Mouse (Mus musculus): ENCODE measurements around the gene Gm44579. TPM values are rescaled to one million over a fixed set of nuclear protein-coding genes. Genes with fewer than 3 reads are reported as not detected.

Gene Gm44579
- total RNA-seq (2021), result not detected

DNA sequence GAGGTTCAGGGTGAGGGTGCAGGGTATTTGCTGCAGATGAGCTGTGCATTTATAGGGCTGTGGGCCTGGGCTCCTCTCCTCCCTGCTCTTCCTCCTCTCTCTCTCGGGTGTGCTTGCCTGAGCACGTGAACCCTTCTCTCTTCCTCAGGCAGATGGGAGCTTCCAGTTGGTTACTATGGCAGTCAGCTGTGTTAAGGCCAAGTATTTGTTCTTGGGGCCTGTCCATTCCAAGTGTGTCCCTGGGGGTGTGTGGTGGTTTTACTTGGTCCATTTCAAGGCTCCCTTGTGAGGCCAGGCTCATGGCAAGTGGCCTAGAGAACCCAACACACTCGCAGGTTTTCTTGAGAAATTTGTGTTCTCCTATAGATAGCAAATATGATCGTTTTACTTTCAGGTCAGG, at the start of gene Gm44579, which contains the start of gene Olfr287:
TSS of gene Gm44579 (minus strand) at position 101 of the 400 bp plus-strand sequence.
TSS of gene Olfr287 (minus strand) at position 180 of the 400 bp plus-strand sequence.
- no peak for DNase-seq
- intact Hi-C loops (cut with DNase I), result no loop called here

DNA sequence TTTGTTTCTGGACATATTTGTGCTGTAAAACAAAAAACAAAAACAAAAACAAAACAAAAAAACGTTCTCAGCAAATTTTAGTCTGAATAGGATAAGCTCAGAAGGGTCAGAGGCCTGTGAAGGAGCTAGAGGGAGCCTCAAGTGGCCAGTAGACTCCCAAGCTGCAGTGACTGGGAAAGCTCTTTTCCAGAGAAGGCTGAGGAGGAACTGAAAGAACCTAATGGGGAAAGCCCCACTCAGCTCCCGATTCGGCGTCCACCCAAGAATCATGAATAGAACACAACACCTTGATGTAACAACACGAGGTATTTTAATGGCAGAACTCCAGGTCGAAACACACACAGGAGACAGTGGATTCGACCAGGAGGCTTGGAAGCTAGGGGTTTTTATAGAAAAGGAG, 37.0 kb upstream of the Gm44579 start:
- DNase-seq, result no peak
- intact Hi-C loops (cut with DNase I), result no loop called here

DNA sequence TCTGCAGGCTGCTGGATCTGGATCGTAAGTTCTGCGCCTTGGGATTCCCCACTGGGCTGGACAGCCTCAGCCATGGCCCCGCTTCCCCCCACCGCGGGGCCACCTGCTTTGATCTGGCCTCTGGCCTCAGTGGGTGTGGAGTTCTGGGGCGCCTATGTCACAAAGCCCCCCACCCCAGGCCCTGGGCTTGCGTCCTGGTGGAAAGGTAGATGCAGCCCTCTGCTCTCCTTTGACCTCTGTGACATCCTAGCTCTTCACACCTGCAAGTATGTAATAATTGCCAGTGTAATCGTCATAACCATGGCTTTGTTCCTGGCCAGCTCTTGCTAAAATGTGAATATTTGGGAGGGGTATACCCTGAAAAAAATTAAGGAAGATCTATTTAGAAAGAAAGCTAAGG, 36.4 kb upstream of the Gm44579 start, which contains the start of gene H1fnt:
TSS of gene H1fnt (minus strand) at position 101 of the 400 bp plus-strand sequence.
- no peak for DNase-seq

GRCm38 (mm10) chr15:98256271-98256670, 35.5 kb upstream of the Gm44579 start:
- DNase-seq, result peak in 1 of 2 experiments; percentile 3
- intact Hi-C loops (cut with DNase I), result no loop called here

More for the DNA sequence above, 36.4 kb upstream of the Gm44579 start, which contains the start of gene H1fnt:
- intact Hi-C loops (cut with DNase I), result no loop called here

- intact Hi-C loops (cut with DNase I), result no loop called here
- DNase-seq, result no peak
Measured at GRCm38 (mm10) chr15:98235442-98235841, 14.7 kb upstream of the Gm44579 start.

DNA sequence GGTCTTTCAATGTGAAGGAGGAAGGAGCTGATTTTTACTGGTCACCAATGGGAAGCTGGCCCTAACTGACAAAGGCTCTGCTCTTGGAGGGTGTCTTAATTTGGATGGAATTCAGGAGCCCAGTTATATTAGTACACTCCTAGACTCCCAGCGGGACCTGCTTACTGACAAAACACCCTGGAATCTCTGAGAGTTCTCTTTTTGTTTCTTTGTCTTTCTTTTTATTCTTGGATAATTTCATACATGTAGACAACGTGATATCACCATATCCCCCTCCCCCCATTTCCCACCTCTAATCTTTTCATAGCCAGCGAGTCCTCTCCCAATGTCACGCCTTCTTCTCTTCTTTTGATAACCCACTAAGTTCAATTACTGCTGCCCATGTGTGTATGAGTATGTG, 13.6 kb upstream of the Gm44579 start, which contains the start of gene Olfr286:
TSS of gene Olfr286 (minus strand) at position 101 of the 400 bp plus-strand sequence.
- DNase-seq, result no peak
- intact Hi-C loops (cut with DNase I), result no loop called here

GRCm38 (mm10) chr15:98226096-98226495, 5.3 kb upstream of the Gm44579 start:
- intact Hi-C loops (cut with DNase I), result no loop called here
- DNase-seq, result no peak

- DNase-seq, result no peak
- intact Hi-C loops (cut with DNase I), result no loop called here
Measured at GRCm38 (mm10) chr15:98225610-98226009, 4.8 kb upstream of the Gm44579 start.

GRCm38 (mm10) chr15:98222377-98222776, 1.6 kb upstream of the Gm44579 start:
- DNase-seq, result no peak
- intact Hi-C loops (cut with DNase I), result no loop called here

DNA sequence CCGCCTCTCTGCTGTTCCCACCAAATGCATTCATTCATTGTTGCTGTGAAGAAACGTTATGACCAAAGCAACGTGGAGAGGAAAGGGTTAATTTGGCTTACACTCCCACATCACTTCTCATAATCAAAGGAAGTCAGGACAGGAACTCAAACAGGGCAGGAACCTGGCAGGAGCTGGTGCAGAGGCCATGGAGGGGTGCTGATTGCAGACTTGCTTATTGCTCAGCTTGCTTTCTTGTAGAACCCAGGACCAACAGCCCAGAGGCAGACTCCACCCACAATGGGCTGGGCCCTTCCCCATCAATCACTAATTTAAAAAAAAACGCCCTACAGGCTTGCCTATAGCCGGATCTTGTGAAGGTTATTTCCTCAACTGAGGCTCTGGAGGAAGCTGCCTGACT, 6.6 kb downstream of the Gm44579 start:
- intact Hi-C loops (cut with DNase I), result no loop called here
- no peak for DNase-seq

DNA sequence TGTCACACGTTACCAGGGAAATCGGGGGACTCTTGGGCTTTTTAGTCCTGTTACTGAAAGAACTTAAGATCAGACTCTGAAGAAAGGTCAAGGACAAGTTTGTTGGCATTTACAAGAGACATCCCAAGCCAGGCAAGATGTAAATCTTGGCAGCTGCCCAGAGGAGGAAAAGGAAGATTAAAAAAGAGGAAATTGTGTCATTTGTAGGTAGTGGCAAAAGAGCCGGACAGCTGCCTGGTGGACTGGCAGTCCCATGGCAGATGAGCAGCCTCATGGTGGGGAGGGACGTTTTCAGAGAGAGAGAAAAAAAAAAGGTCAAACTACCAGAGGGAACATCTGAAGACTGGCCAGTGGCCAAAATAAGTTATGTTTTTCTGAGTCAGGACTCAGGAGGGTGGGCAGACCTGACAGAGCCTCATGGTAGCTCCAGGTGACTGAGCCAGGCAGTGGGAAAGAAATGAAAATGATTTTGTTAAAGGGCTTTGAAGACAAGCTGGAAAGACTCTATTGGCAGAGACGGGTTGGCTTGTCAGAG, 7.4 kb downstream of the Gm44579 start:
- DNase-seq, result peak in 1 of 2 experiments; percentile 1
- intact Hi-C loops (cut with DNase I), result no loop called here

GRCm38 (mm10) chr15:98209676-98210075, 11.1 kb downstream of the Gm44579 start:
- intact Hi-C loops (cut with DNase I), result no loop called here
- no peak for DNase-seq

DNA sequence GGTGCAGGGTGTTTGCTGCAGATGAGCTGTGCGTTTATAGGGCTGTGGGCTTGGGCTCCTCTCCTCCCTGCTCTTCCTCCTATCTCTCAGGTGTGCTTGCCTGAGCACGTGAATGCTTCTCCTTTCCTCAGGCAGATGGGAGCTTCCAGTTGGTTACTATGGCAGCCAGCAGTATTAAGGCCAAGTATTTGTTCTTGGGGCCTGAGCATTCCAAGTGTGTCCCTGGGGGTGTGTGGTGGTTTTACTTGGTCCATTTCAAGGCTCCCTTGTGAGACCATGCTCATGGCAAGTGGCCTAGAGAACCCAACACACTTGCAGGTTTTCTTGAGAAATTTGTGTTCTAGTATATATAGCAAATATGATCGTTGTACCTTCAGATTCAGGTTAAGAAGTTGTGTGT, 25.3 kb downstream of the Gm44579 start, which contains the start of gene Olfr288:
TSS of gene Olfr288 (minus strand) at position 101 of the 400 bp plus-strand sequence.
- intact Hi-C loops (cut with DNase I), result no loop called here
- DNase-seq, result no peak

DNA sequence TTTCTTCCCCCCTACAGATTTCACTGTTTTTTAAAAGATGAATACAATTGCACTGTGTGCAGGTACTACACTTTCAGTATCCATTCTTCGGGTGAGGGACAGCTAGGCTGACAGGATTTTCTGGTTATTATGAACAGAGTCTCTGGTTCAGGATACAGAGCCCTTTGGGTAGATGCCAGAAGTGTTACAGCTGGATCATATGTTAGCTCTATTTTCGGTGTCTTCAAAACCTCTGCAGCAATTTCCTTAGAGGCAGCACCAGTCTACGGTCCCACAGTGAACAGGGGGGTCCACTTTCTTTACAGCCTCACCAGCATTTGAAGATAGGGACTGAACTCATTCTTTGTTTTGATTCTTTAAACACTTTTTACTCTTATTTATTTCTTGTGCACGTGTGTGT, 36.3 kb downstream of the Gm44579 start:
- intact Hi-C loops (cut with DNase I), result loop anchor here (5.0 kb wide), 1 partner anchor 293 kb away; no protein-coding TSS in a partner anchor
- no peak for DNase-seq

DNA sequence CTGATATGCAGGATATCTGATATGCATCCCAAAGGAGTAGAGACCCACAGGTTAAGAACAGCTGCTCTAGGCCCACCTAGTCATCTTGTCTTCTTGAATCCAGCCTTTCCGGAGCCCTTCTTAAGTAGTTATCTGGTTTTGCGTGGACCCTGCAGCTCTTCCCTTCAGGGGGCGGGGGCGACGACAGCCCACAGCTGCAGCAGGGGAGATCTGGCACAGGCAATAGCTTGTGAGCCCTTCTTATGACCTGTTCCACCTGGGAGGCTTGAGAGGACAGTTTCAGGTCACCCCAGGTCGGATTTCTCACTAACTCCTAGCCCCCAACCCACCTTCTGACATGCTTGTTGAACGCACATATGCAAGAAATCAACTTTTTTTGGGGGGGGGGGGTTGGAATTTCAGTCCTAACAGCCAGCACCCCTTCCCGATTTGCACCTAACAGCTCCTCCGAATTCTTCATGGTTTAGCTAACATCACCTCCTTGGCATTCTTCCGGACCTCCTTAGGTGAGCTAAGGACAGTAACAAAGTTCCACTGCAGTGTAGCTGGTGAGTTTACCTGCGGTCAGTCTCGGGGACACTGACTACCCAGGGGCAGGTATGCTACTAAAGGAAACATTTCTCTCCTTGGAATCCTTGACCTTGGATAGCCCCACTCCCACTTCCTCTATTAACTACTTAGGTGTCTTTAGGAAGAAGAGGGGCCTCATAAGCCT, 38.8 kb downstream of the Gm44579 start:
- DNase-seq, result no peak

DNA sequence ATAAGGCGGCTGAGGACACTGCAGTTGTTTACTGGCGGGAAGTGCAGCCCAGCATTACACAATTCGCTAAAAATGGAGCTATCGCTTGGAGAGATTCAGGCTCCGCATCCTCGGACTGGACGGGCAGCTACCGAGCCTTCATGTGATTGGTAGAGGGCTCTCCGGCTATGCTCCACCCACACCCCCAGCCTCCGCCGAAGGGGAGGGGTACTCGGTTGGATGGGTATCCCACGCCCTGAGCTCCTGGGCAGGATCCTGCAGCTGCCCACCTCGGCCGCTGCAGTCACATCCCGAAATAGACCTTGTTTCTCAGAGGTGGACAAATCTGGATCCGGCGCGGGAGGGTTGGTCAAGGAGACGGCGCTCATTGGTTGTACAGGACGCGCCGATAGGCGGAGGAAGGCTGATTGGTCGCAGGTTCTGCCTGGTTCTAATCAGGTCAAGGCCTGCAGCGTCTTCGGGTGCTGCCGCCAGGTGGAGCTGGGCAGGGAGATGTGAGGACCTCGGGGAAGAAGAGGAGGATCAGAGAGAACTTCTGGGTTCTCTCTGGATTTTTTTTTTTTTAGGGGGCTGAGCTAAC, 39.6 kb downstream of the Gm44579 start:
- peak; percentile 97 to 98 for DNase-seq
- intact Hi-C loops (cut with DNase I), result loop anchor here (1.0 to 5.0 kb wide), 2 partner anchors 208 to 296 kb away; no protein-coding TSS in a partner anchor

More for the DNA sequence above, 38.8 kb downstream of the Gm44579 start:
- intact Hi-C loops (cut with DNase I), result loop anchor here (1.0 to 5.0 kb wide), 2 partner anchors 207 to 295 kb away; no protein-coding TSS in a partner anchor

- intact Hi-C loops (cut with DNase I), result loop anchor here (1.0 to 5.0 kb wide), 2 partner anchors 209 to 297 kb away; no protein-coding TSS in a partner anchor
- no peak for DNase-seq
Measured at GRCm38 (mm10) chr15:98180567-98181131, 40.1 kb downstream of the Gm44579 start.

- intact Hi-C loops (cut with DNase I), result no loop called here
- no peak for DNase-seq
Measured at GRCm38 (mm10) chr15:98177320-98177719, 43.5 kb downstream of the Gm44579 start.

GRCm38 (mm10) chr15:98173821-98174220, 47.0 kb downstream of the Gm44579 start:
- intact Hi-C loops (cut with DNase I), result loop anchor here (5.0 kb wide), 1 partner anchor 82 kb away; the partner anchor contains the start of genes Pfkm and Senp1
- DNase-seq, result peak; percentile 40 to 69

DNA sequence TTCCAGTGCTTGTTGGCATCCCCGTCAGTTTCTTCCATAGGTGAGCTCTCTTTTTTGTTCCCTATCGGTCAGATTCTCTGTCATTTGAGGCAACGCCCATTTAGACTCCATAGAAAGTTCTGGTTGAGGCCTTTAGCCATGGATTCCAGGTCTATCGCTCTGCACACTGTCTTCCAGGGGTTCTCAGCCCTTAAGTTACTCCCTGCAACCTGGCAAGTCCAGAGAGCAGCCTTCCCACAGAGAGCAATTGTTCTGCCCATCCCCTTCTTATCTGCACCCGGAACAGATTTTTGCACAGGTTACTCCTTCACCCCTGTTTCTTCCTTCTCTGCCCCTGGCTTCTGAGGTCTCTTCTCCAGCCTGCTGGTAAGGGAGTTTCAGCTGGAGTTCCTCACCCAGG, 48.7 kb downstream of the Gm44579 start:
- intact Hi-C loops (cut with DNase I), result loop anchor here (5.0 kb wide), 1 partner anchor 80 kb away; the partner anchor contains the start of genes Pfkm and Senp1
- no peak for DNase-seq

DNA sequence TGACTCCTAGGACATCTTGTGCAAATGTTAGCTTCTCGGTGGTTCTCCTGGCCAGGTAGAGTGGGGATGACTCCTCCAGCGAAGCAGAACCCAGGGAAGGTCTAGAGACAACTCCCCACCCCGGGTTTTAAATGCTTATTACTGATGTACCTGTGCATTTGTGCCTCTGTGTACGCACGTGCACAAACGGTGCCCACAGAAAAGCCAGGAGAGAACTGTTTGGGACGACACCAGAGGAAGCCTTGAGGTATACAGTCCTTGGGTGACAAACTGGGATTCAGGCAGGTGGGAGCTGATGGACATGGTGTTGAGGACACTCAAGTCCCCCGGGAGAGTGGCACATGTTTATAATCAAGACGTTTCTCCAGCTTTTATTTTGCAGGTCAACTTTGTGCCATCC, 49.9 kb downstream of the Gm44579 start:
- no peak for DNase-seq
- intact Hi-C loops (cut with DNase I), result loop anchor here (5.0 kb wide), 1 partner anchor 79 kb away; the partner anchor contains the start of genes Pfkm and Senp1

Data from heart, postnatal 10 days (tissue).